Mouse (Mus musculus) activated CD4-positive, CD25-positive, alpha-beta regulatory T cell, adult 4 months (primary cell): Measurements from ENCODE around the gene Rab24. TPM values are rescaled to one million over a fixed set of nuclear protein-coding genes. Genes with fewer than 3 reads are reported as not detected.

ENCODE experiments used
- ATAC-seq: one replicate; pipeline ENCODE4 v1.8.0; 2017
- polyA plus RNA-seq, 2 experiments: library from polyadenylated mRNA; unstranded; fragments of 100-300 nt; shearing (Covaris generic); gene quantifications; one replicate each; pipeline ENCODE4 v1.2.1; 2017

Rab24 gene
- polyA plus RNA-seq = 10 to 100 TPM; 10.3 to 13.3 TPM

GRCm38 (mm10) chr13:55321434-55322129, at the start of gene Rab24:
TSS of gene Rab24 (minus strand) at chr13:55321946.
- peak; percentile 95 for ATAC-seq

GRCm38 (mm10) chr13:55371007-55371681, 49.4 kb upstream of the Rab24 start:
- no peak for ATAC-seq

- ATAC-seq = no peak
These were observed 48.5 kb upstream of the Rab24 start for GRCm38 (mm10) chr13:55370234-55370633.

DNA sequence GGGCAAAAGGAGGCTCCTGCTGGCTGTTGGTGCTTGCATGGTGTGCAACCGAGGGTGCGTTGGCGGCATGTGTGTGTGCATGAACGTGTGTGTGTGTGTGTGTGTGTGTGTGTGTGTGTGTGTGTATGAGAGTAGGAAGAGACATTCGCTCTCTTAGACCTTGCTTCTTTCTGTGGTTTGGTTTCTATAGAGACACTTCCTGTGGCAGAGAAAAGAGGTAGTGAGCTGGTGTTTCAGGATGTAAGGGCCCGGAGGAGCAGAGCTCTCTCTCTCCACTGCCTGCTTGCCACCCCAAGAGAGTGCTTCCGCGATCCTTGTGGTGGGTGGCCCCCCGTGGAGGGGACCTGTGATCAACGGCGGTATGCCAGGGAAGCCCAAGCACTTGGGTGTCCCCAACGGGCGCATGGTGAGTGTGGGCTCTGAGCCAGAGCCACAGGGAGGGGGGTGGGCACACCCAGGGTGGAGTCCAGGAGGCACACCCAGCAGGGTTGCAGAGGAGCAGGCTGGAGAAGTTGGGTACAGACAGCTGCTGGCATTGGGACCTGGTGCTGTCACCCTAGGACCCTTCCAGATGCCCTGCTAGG, 47.9 kb upstream of the Rab24 start, which contains the start of gene Rgs14:
Gene Rgs14 (plus strand): TSS at position 202 of the 584 bp plus-strand sequence.
- peak; percentile 97 for ATAC-seq

- no peak for ATAC-seq
These were observed 46.7 kb upstream of the Rab24 start for GRCm38 (mm10) chr13:55368401-55368800.

DNA sequence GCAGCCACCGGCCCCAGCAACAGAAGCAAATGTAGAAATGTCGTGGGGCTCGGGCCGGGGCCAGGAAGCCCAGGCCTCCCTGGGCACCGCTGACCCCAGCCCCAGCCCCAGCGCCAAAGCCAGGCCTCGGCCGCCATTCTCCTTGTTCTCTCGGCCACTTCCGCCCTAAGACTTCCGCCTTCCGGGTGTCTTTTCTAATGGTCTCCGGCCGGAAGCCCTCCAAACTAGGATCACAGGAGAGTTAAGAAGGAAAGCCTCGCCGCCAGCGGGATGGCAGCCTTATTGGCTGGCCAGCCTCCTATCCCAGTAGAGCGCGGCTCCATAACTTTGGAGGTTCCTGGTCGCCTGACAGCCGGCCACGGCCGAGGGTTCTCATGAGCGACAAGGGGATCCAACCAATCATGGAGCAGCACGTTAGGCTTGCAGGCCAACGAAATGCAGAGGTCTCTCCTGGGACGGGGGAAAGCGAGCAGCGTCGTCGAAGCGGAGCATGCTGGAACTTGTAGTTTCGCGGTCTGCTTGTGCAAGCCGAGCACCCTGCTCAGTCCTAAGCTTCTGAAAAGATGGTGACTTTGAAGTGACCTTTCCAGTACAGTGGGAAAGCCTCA, 40.8 kb upstream of the Rab24 start, which contains the start of gene Lman2:
Gene Lman2 (minus strand): TSS at position 331 of the 608 bp plus-strand sequence.
- peak; percentile 98 for ATAC-seq

DNA sequence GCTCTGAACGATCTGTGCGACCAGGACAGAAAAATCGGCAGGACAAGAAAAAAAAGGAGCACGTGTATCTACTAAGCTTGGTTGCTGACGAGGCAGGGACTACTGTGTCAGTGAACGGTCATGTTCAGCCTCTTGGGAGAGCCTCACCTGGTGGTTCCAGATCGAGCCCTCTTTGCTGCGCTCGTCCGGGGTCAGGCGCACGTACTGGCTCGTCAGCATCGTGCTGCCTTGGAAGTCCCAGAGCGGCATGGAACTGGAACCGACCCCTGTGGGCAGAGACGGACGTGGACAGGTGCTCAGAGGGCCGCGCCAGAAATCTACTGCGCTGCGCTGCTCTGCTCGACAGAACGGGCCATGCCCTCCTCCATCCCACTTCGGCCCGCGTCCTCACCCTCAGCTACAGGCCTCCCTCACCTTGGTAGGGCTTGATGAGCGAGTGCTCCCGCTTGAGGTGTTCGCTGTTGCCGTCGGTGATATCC, 40.3 kb upstream of the Rab24 start:
- ATAC-seq = peak; percentile 11

- ATAC-seq = no peak
These were observed 39.4 kb upstream of the Rab24 start for GRCm38 (mm10) chr13:55361145-55361544.

GRCm38 (mm10) chr13:55346745-55347144, 25.0 kb upstream of the Rab24 start:
- ATAC-seq = no peak

DNA sequence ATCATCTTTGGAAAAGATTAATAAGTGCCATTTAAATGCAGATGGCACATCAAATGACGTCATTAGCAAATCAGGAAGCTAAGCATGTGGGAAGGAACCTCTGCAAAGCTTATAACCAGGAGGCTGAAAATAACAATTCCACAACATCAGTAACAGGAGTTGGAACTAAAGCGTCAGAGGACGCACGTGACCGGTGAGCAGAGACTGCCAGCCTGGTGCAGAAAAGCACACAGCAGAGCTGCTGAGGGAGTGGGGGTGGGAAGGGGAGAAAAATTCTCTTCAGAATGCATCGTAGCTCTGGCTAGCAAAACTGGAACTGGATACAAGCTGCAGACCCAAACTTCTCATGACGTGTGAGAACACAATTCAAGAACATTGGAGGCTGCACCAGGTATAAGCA, 22.5 kb upstream of the Rab24 start:
- no peak for ATAC-seq

DNA sequence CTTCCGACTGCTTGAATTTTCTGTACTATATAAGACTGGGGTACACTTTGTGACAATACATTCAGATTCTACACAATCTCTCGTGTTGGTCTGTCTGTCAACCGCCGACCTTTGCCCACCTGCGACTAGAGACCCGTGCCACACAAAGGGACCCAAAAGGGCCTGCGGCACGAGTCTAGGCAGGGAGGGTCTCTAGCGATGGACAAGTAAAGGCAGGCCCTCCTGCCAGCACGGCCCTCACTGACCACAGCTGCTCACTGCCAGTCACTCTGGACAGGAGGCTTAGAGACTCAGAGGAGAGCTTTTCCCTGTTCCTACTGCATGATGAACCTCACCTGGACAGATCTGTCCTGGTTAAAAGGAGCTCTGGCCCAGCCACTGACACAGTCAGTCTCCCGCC, 20.7 kb upstream of the Rab24 start:
- ATAC-seq = no peak

GRCm38 (mm10) chr13:55339259-55339658, 17.5 kb upstream of the Rab24 start:
- peak; percentile 57 for ATAC-seq

DNA sequence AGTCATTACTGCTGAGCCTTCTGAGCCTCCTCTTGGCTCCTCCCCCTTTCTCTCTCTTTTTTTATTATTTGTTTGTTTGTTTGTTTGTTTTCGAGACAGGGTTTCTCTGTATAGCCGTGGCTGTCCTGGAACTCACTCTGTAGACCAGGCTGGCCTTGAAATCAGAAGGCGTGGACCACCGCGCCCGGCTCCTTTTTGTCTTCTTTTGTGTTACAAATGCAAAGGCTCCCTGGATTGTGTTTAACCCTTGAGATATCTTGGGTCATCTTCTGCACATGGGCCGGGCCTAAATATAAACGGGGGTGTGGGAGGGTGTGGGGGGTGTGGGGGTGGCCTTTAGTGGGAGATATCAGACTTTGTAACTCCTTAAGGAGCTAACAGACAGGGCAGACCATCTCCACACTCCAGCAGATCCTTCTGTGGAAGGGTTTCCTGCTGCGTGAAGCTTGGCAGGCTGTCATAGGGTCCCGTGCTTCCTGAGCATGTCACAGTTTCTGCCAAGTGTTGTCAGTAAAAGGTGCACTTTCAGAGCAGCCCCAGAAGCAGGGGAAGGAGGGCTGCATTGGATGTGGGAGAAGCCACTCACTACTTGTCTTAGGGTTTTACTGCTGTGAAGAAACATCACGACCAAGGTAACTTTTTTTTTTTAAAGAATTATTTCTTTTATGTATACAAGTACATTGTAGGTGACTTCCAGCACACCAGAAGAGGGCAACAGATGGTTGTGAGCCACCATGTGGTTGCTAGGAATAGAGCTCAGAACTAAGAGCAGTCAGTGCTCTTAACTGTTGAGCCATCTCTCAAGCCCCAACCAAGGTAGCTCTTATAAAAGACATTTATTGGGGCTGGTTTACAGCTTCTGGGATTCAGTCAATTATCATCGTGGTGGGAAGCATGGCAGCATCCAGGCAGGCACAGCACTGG, 16.6 kb upstream of the Rab24 start:
- ATAC-seq = no peak

GRCm38 (mm10) chr13:55337341-55337975, 15.7 kb upstream of the Rab24 start:
- no peak for ATAC-seq

DNA sequence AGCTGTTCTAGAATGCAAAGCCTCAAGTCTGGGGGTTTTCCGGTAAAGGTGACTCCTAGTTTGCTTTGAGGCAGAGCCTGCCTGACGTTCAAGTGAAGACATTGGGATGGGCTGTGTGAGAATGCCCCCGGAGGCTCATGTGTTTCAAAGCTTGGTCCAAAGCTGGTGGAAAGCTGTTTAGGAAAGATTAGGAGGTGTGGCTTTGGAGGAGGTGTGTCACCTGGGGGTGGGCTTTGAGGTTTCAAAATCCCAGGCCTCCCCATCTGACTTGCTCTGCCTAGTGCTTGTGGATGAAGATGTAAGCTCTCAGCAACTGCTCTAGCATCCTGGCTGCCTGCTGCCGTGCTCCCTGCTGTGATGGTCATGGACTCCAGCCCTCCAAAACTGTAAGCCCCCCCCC, 14.0 kb upstream of the Rab24 start:
- ATAC-seq = no peak

DNA sequence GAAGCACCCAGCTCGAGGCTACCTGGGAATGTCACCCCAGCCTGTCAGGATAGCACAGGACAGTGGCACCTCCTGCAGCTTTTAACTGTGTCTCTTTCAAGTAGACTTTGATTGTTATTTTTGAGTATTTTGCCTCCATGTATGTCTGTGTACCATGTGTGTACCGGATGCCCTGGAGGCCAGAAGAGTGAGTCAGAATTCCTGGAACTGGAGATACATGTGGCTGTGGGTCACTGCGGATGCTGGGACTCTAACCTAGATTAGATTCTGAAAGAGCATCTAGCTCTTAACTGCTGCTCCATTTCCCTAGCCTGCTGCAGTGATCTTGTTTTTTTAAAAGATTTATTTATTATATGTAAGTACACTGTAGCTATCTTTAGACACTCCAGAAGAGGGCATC, 10.6 kb upstream of the Rab24 start:
- ATAC-seq = no peak

DNA sequence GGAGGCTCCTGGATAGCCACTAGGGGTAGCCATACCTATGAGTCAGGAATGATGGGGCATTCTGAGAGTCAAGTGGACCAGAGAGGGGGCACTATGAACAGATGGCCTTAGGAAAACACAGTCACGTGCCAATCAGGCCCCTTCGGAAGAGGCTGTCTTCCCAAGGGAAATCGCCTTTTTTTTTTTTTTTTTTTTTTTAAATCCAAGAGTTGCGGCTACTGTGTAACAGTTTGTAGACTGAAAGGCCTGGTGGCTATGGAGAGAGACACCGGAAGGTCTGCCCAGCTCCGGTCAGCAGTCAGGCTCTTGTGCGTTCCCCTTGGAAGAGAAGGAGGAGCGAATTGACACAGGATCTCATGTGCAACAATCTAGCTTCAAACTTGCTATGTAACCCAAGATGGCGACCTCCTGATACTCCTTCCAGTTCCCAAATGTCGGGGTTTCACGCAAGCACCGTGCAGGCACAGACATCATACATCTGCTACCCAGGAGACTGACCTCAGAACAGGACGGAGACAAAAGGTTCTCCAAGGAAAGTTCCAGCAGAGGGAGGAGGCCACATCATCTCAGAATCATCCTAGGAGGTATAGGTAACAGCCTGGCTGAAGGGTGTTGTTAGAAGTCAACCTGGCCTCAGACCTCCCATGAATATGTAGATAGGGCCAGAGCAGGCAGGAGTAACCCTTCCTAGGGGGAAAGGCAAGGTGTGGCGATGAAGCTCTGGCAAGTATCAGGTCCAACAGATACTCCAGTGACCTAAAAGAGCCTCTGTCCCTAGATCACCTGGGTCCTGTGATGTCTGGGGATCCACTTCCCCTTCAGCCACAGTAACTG, 9.0 kb upstream of the Rab24 start:
- no peak for ATAC-seq

- peak; percentile 63 for ATAC-seq
These were observed 8.2 kb upstream of the Rab24 start, which contains the start of gene Mxd3 for GRCm38 (mm10) chr13:55329683-55330566. TSS of gene Mxd3 (minus strand) at chr13:55329823.

- peak; percentile 1 for ATAC-seq
These were observed 7.5 kb upstream of the Rab24 start for GRCm38 (mm10) chr13:55329109-55329682.
